Mouse (Mus musculus) limb, embryonic 12.5 days (tissue): ENCODE measurements around the gene Lmo4. TPM values are rescaled to one million over a fixed set of nuclear protein-coding genes. Genes with fewer than 3 reads are reported as not detected.

Source experiments
- ATAC-seq: fragments of 200-750 bp; cut with Nextera tagmentation; 2 replicates; pipeline ENCODE4 v1.8.0; 2017; ENCODE audit warnings: low read depth, moderate TSS enrichment; ENCODE audit not compliant: insufficient number of reproducible peaks, insufficient read depth, low FRiP score, low TSS enrichment
- H3K27ac ChIP-seq: fragments of 300-500 bp; sonication (generic); 2 replicates; pipeline ENCODE4 v1.5.1; 2016; ENCODE audit warnings: mild to moderate bottlenecking, moderate library complexity
- H3K27me3 ChIP-seq: fragments of 300-500 bp; sonication (generic); 2 replicates; pipeline ENCODE4 v1.6.1; 2016; ENCODE audit warnings: mild to moderate bottlenecking, moderate library complexity
- H3K36me3 ChIP-seq: fragments of 300-500 bp; sonication (generic); 2 replicates; pipeline ENCODE4 v1.6.1; 2016; ENCODE audit warnings: mild to moderate bottlenecking, moderate library complexity
- H3K4me1 ChIP-seq: fragments of 300-500 bp; sonication (generic); replicated peaks from 2 replicates; pipeline ENCODE4 v1.6.1; 2016
- H3K4me2 ChIP-seq: fragments of 300-500 bp; sonication (generic); 2 replicates; pipeline ENCODE4 v1.6.1; 2016; ENCODE audit warnings: mild to moderate bottlenecking, moderate library complexity
- H3K4me3 ChIP-seq: fragments of 300-500 bp; sonication (generic); replicated peaks from 2 replicates; pipeline ENCODE4 v1.5.1; 2016; ENCODE audit warnings: mild to moderate bottlenecking
- H3K9ac ChIP-seq: fragments of 300-500 bp; sonication (generic); replicated peaks from 2 replicates; pipeline ENCODE4 v1.6.1; 2016; ENCODE audit warnings: mild to moderate bottlenecking, moderate library complexity
- H3K9me3 ChIP-seq: fragments of 300-500 bp; sonication (generic); 2 replicates; pipeline ENCODE4 v1.6.1; 2016; ENCODE audit warnings: mild to moderate bottlenecking, moderate library complexity
- WGBS: fragments of 180-500 bp; shearing (Covaris S2); methylation state at CpG from one replicate; pipeline ENCODE4 v1.1.7; 2016; 5-methylcytosine and 5-hydroxymethylcytosine counted together
- polyA plus RNA-seq: library from polyadenylated mRNA; unstranded; fragments of >200 nt; fragmentation: Nextera tagmentation; extraction: Ambion mirVana; gene quantifications from 2 replicates; pipeline ENCODE4 v1.2.1, GENCODE M21; 2016

The Lmo4 gene
- polyA plus RNA-seq, 1 experiment from 2014 or later: 80.8 TPM

GRCm38 (mm10) chr3:144170539-144170938 lies 34.5 kb downstream of the Lmo4 start:
- no peaks in the 10 kb centered on the region for H3K36me3 ChIP-seq
- peaks cover 9% of the 10 kb centered on the region; the same call in 1 of the 2 replicates for H3K4me1 ChIP-seq
- no peaks in the 10 kb centered on the region for H3K9me3 ChIP-seq
- H3K9ac ChIP-seq: no peak overlapping the region
- no peak overlapping the region for H3K27ac ChIP-seq
- WGBS: 93% methylated on average over 2 of the region's 2 CpGs
- no peak overlapping the region for H3K4me3 ChIP-seq
- no peak overlapping the region for H3K4me2 ChIP-seq
- no peaks in the 10 kb centered on the region for H3K27me3 ChIP-seq
- ATAC-seq: no peak

DNA sequence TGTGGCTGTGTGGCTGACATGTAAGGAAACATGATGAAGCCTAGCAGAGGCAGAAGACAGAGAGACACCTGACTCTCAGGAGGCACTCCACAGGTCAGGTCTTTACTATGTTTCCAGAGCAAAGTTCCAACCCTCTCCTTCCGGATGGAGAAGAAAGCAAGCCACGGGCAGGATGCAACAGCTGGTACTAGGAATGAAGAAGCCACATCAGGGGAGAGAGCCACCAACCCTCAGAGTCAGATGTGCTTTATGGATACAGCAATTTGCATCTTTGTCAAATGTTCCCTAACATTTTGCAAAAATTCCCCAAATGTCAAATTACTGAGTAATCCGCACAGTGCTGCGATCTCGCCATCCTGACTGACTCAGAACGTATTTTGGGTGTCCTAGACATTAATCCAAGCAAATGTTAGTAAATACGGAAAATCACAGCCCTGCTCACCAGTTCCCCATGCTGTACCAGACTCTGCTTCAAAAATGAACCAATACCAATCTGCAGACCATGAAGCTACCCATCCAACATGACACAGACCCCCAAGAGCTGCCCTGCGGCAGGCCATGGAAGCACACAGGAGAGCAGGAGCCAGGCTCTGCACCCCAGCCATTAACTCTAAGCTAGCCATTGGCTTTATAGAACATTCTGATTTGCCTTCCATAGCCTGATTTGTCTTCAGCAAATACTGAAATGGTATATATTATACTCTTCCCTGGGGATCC lies 38.4 kb downstream of the Lmo4 start:
- Histone ChIP-seq H3K36me3 (no peaks in the 10 kb centered on the region), H3K4me3 (no peak overlapping the region), H3K9ac (no peak overlapping the region), H3K27me3 (no peaks in the 10 kb centered on the region), H3K4me1 (peaks cover 8% of the 10 kb centered on the region), H3K4me2 (no peak overlapping the region), H3K9me3 (no peaks in the 10 kb centered on the region), H3K27ac (no peak overlapping the region)
- no peak for ATAC-seq
- 86% methylated on average over 8 of the region's 8 CpGs for WGBS

DNA sequence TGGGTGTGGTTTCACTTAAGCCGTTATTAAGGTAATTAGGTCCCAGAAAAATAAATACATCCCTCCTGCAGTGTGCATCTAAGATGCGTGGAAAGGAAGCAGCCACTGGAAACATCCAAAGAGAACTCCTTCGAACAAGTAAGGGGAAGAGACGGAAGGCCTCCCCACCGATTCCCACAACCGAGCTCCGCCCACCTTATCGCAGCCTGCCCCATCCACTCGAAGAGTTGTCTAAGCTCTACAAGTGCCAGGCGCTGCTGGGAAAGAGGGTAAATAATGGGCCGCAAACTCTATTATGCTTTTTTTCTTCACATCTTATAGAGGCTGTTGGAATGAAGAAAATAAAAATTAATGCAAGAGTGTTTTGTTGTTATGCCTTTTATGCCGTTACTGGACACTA lies 39.6 kb downstream of the Lmo4 start:
- no peaks in the 10 kb centered on the region for H3K27me3 ChIP-seq
- no peak overlapping the region for H3K9ac ChIP-seq
- no peak overlapping the region for H3K4me3 ChIP-seq
- H3K27ac ChIP-seq: no peak overlapping the region
- no peaks in the 10 kb centered on the region for H3K9me3 ChIP-seq
- no peak overlapping the region for H3K4me2 ChIP-seq
- H3K4me1 ChIP-seq: peaks cover 8% of the 10 kb centered on the region
- WGBS: 72% methylated on average over 12 of the region's 12 CpGs
- H3K36me3 ChIP-seq: no peaks in the 10 kb centered on the region
- no peak for ATAC-seq

GRCm38 (mm10) chr3:144164665-144165385 lies 40.2 kb downstream of the Lmo4 start:
- Histone ChIP-seq H3K4me2 (no peak overlapping the region), H3K27ac (no peak overlapping the region), H3K4me1 (peaks cover 8% of the 10 kb centered on the region), H3K9me3 (no peaks in the 10 kb centered on the region), H3K27me3 (no peaks in the 10 kb centered on the region), H3K36me3 (no peaks in the 10 kb centered on the region), H3K9ac (no peak overlapping the region), H3K4me3 (no peak overlapping the region)
- 32% methylated on average over 9 of the region's 9 CpGs for WGBS
- ATAC-seq: no peak

DNA sequence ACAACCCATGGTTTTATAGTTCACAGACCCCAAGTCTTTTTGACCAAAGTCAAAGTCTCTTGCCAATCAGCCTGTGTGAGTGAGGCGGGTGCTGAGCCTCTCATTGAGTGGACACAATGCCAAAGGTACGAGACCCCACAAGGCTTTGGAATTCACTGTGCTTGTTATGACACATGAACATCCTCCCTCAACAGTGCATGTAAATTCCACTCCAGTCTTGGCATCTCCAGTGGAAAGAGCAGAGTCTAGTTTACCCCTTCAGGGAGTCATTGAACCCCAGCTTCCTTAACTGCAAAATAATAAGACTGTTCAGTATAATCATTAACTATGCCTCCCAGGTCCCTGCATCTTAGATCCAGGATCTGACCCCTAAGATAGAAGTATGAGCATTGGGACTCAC lies 41.3 kb downstream of the Lmo4 start:
- WGBS: 92% methylated on average over 2 of the region's 2 CpGs
- Histone ChIP-seq H3K4me1 (peaks cover 8% of the 10 kb centered on the region), H3K4me3 (no peak overlapping the region), H3K9ac (no peak overlapping the region), H3K9me3 (no peaks in the 10 kb centered on the region), H3K36me3 (no peaks in the 10 kb centered on the region), H3K27me3 (no peaks in the 10 kb centered on the region), H3K27ac (no peak overlapping the region; the same call in 1 of the 2 replicates), H3K4me2 (no peak overlapping the region)
- ATAC-seq: no peak

- no peak overlapping the region for H3K27ac ChIP-seq
- 14% methylated on average over 8 of the region's 8 CpGs for WGBS
- no peak overlapping the region for H3K9ac ChIP-seq
- ATAC-seq: no peak
- H3K4me1 ChIP-seq: peaks cover 8% of the 10 kb centered on the region
- no peak overlapping the region for H3K4me2 ChIP-seq
- H3K9me3 ChIP-seq: no peaks in the 10 kb centered on the region
- no peaks in the 10 kb centered on the region for H3K36me3 ChIP-seq
- no peak overlapping the region for H3K4me3 ChIP-seq
- H3K27me3 ChIP-seq: no peaks in the 10 kb centered on the region
Observed at GRCm38 (mm10) chr3:144162156-144162555, 42.9 kb downstream of the Lmo4 start.

DNA sequence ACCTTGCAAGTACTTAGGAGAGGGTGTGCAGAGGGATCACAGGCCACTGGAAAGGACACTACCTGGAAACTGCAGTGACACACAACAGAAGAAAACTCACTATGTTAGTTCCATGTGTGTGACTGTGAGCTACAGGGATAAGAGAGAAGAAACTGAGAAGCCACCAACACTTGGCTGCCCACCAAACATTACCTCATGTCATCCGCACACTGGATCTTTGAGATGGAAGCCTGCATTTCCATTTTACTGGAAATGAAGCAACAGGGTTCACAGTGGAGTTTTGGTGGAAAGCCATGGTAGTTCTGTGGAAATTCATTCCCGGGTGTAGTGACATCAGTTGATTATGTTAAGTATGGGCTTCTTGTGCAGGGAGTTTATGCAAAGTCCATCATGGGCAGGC lies 43.8 kb downstream of the Lmo4 start:
- WGBS: 84% methylated on average over 2 of the region's 2 CpGs
- Histone ChIP-seq H3K9ac (no peak overlapping the region), H3K4me1 (peaks cover 8% of the 10 kb centered on the region), H3K27ac (no peak overlapping the region), H3K9me3 (no peaks in the 10 kb centered on the region), H3K4me3 (no peak overlapping the region), H3K27me3 (no peaks in the 10 kb centered on the region), H3K36me3 (no peaks in the 10 kb centered on the region), H3K4me2 (no peak overlapping the region)
- no peak for ATAC-seq

DNA sequence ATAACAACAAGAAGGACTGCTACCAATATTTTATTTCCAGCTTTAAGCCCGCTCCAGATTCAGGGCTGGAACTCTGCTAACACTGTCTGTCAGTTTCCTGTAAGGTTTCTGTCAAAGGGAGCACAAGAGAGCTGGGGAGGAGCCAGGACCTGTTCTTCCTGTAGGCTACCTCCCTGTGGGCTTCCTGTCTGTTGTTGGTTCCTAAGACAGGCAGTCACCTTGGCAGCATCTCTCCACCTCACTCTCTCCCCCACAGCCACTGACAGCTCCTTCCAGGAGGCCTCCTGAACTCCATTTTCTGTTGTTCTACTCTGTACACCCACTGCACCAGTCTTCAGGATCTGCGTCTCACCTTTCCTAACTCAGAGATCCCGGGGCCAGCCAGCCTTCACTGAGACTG lies 49.3 kb downstream of the Lmo4 start:
- no peak overlapping the region for H3K27ac ChIP-seq
- H3K27me3 ChIP-seq: no peaks in the 10 kb centered on the region
- WGBS: 74% methylated on average over 3 of the region's 3 CpGs
- H3K4me2 ChIP-seq: no peak overlapping the region
- ATAC-seq: no peak
- no peaks in the 10 kb centered on the region for H3K9me3 ChIP-seq
- H3K4me1 ChIP-seq: no peaks in the 10 kb centered on the region
- no peaks in the 10 kb centered on the region for H3K36me3 ChIP-seq
- H3K9ac ChIP-seq: no peak overlapping the region
- no peak overlapping the region for H3K4me3 ChIP-seq

- Histone ChIP-seq H3K9ac (no peak overlapping the region), H3K4me2 (no peak overlapping the region), H3K27ac (no peak overlapping the region), H3K36me3 (no peaks in the 10 kb centered on the region), H3K4me1 (no peaks in the 10 kb centered on the region), H3K27me3 (no peaks in the 10 kb centered on the region), H3K9me3 (no peaks in the 10 kb centered on the region), H3K4me3 (no peak overlapping the region)
- 40% methylated on average over 2 of the region's 2 CpGs for WGBS
- no peak for ATAC-seq
Observed at GRCm38 (mm10) chr3:144153395-144153794, 51.6 kb downstream of the Lmo4 start.

DNA sequence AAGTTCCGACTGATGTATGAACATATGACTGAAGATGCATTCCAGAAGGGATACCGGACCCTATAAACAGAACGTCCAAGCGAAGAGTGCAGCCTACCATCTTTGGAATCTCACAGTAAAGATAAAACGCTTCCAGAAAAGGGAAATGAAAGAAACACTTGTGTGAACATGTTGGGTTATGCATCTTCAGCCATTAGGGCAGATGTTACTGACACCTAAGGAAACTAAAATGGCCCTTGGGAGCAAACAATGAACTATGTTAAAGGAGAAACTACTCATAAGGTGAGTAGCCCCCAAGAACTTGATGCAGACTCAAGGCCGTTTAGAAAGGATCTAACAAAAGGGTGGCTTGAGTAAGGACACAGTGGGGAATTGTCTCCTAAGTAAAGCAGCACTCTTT lies 54.0 kb downstream of the Lmo4 start:
- Histone ChIP-seq H3K36me3 (no peaks in the 10 kb centered on the region), H3K27ac (no peak overlapping the region), H3K4me2 (no peak overlapping the region), H3K9ac (no peak overlapping the region), H3K9me3 (no peaks in the 10 kb centered on the region), H3K4me1 (no peaks in the 10 kb centered on the region), H3K27me3 (no peaks in the 10 kb centered on the region), H3K4me3 (no peak overlapping the region)
- WGBS: 88% methylated on average over 6 of the region's 6 CpGs
- ATAC-seq: no peak

DNA sequence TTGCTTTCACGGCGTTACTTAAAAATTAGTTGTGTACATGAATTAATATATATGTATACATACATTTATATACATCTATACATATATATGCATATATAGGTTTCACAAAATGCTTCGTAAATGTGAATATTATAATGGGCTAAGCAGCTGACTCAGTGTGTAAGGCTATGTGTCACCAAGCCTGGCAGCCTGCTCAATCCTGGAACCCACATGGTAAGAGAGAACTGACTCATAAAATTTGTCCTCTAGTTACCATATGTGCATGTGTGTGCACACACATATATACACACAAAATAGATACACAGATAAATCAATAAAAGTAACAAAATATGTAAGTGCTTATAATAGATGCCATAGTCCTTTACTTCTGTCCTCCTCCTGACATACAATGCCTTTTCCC lies 56.8 kb downstream of the Lmo4 start:
- Histone ChIP-seq H3K4me1 (no peaks in the 10 kb centered on the region), H3K9me3 (no peaks in the 10 kb centered on the region), H3K4me3 (no peak overlapping the region), H3K27me3 (no peaks in the 10 kb centered on the region), H3K9ac (no peak overlapping the region), H3K27ac (no peak overlapping the region), H3K36me3 (no peaks in the 10 kb centered on the region), H3K4me2 (no peak overlapping the region)
- 96% methylated on average over 3 of the region's 3 CpGs for WGBS
- no peak for ATAC-seq

DNA sequence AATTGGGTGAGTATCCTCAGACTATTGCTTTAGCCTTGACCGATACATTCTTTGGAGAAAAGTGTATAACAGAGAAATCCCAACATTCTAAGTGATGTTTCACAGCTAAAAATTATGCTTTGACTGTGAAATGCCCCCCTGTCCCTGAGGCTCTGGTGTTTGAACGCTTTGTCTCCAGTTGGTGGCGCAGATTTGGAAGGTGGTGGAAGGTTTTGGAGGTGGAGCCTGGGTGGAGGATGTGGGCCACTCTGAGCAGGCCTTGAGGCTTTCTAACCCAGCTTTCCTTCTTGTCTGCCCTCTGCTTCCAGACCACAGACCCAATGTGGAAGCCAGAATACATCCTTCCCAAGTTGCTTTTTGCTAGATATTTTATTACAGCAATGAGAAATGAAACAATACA lies 57.8 kb downstream of the Lmo4 start:
- Histone ChIP-seq H3K4me1 (no peaks in the 10 kb centered on the region), H3K4me3 (no peak overlapping the region), H3K36me3 (no peaks in the 10 kb centered on the region), H3K27me3 (no peaks in the 10 kb centered on the region), H3K27ac (no peak overlapping the region), H3K9ac (no peak overlapping the region), H3K9me3 (no peaks in the 10 kb centered on the region), H3K4me2 (no peak overlapping the region)
- 77% methylated on average over 3 of the region's 3 CpGs for WGBS
- ATAC-seq: no peak
